8 mouse cellular contexts compared by ENCODE assay signal in the genomic region with DNA sequence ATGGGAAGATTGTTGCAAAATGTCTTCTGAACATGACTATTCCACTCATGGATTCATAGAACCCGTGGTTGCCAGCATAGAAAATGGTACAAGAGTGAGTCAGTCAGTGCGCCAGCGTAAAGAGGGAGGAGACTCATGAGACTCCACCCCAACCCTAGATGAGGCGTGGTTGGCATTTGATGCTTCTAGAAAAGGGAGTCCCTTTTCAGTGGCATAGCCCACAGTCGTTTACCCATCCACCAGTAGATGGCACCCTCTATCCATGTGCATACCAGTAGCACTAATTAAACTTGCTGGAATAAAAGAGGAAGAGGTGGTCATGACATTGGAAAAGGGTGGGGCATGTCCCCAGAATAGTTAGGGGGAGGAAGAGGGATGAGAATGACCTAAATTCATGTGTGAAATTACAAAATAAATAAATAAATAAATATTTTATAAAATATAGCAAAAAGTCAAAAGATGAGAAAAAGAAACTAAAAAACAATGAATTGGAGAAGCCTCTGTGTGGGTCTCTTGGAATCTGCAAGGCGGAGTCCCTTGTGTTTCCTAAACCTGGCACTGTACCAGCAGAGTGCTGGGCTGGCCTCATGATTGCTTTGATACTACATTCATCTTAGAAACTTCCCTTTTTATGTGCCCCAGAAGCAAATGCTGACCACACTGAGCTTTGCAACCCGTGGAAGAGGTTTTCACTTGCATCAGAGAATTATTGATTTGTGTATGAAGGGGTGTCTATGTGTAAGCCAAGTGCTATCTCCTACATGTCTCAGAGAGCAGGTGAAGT. TPM values are rescaled to one million over a fixed set of nuclear protein-coding genes. Genes with fewer than 3 reads are reported as not detected.
DNase-seq lines count a peak whose midpoint lies in the region; ATAC-seq and TF ChIP-seq lines count a peak whose summit lies in the region.

No protein-coding gene starts in this region.

- peaks cover 10% of the 10 kb centered on the region for H3K27me3 ChIP-seq in E14TG2a.4 (ENCODE audit: insufficient read depth, low read length)
- no peaks in the 10 kb centered on the region for H3K27me3 ChIP-seq in forebrain, embryonic 11.5 days (ENCODE audit: control insufficient read depth, insufficient read depth, low read length)
- H3K27me3 ChIP-seq in heart, embryonic 16.5 days (ENCODE audit: control insufficient read depth, insufficient read depth, low read length), result no peaks in the 10 kb centered on the region
- H3K27me3 ChIP-seq in liver, embryonic 15.5 days, result no peaks in the 10 kb centered on the region
- H3K27me3 ChIP-seq in neural tube, embryonic 11.5 days (ENCODE audit: control insufficient read depth, insufficient read depth, low read length), result no peaks in the 10 kb centered on the region

- H3K36me3 ChIP-seq in E14TG2a.4 (ENCODE audit: insufficient read depth, low read length), result no peaks in the 10 kb centered on the region
- no peaks in the 10 kb centered on the region for H3K36me3 ChIP-seq in forebrain, embryonic 11.5 days (ENCODE audit: control insufficient read depth, insufficient read depth, low read length)
- no peaks in the 10 kb centered on the region for H3K36me3 ChIP-seq in heart, embryonic 16.5 days (ENCODE audit: control insufficient read depth, insufficient read depth)
- no peaks in the 10 kb centered on the region for H3K36me3 ChIP-seq in liver, embryonic 15.5 days (replicated peaks)
- H3K36me3 ChIP-seq in neural tube, embryonic 11.5 days (ENCODE audit: control insufficient read depth, insufficient read depth, low read length), result no peaks in the 10 kb centered on the region

- no peak overlapping the region for H3K4me2 ChIP-seq in forebrain, embryonic 11.5 days (ENCODE audit: low read depth, low read length, severe bottlenecking)
- no peak overlapping the region for H3K4me2 ChIP-seq in heart, embryonic 16.5 days (ENCODE audit: low read depth, low read length)
- H3K4me2 ChIP-seq in liver, embryonic 15.5 days, result no peak overlapping the region; the same call in 1 of the 2 replicates
- H3K4me2 ChIP-seq in neural tube, embryonic 11.5 days (ENCODE audit: low read depth), result no peak overlapping the region

- H3K9me3 ChIP-seq in E14TG2a.4 (ENCODE audit: low read length), result no peaks in the 10 kb centered on the region
- no peaks in the 10 kb centered on the region for H3K9me3 ChIP-seq in forebrain, embryonic 11.5 days (ENCODE audit: control insufficient read depth, low read length)
- H3K9me3 ChIP-seq in heart, embryonic 16.5 days (replicated peaks; ENCODE audit: control insufficient read depth, low read length), result no peaks in the 10 kb centered on the region
- H3K9me3 ChIP-seq in liver, embryonic 15.5 days (replicated peaks), result no peaks in the 10 kb centered on the region
- H3K9me3 ChIP-seq in neural tube, embryonic 11.5 days (ENCODE audit: control insufficient read depth, low read length), result no peaks in the 10 kb centered on the region

- peaks cover 8% of the 10 kb centered on the region; the same call in 1 of the 2 replicates for H3K4me1 ChIP-seq in E14TG2a.4 (replicated peaks; ENCODE audit: low read depth, low read length)
- no peaks in the 10 kb centered on the region for H3K4me1 ChIP-seq in forebrain, embryonic 11.5 days (replicated peaks; ENCODE audit: control insufficient read depth, insufficient read depth, low read length)
- no peaks in the 10 kb centered on the region for H3K4me1 ChIP-seq in heart, embryonic 16.5 days (ENCODE audit: control insufficient read depth, insufficient read depth, low read length)
- H3K4me1 ChIP-seq in liver, embryonic 15.5 days (replicated peaks), result 0 out of 2 replicates have a peak, but pooled peaks cover 4% of the 10 kb centered on the region
- H3K4me1 ChIP-seq in neural tube, embryonic 11.5 days (ENCODE audit: control insufficient read depth, insufficient read depth, low read length), result no peaks in the 10 kb centered on the region

- no peak overlapping the region for H3K27ac ChIP-seq in forebrain, embryonic 11.5 days (ENCODE audit: low read depth, low read length)
- H3K27ac ChIP-seq in heart, embryonic 16.5 days (ENCODE audit: low read length), result no peak overlapping the region
- H3K27ac ChIP-seq in liver, embryonic 15.5 days (replicated peaks), result no peak overlapping the region
- no peak overlapping the region for H3K27ac ChIP-seq in neural tube, embryonic 11.5 days (ENCODE audit: low read depth, low read length)

- H3K4me3 ChIP-seq in E14TG2a.4 (replicated peaks; ENCODE audit: low read length), result no peak overlapping the region
- no peak overlapping the region for H3K4me3 ChIP-seq in forebrain, embryonic 11.5 days (ENCODE audit: low read depth, low read length)
- H3K4me3 ChIP-seq in heart, embryonic 16.5 days (ENCODE audit: low read length), result no peak overlapping the region
- no peak overlapping the region for H3K4me3 ChIP-seq in liver, embryonic 15.5 days (replicated peaks)
- no peak overlapping the region for H3K4me3 ChIP-seq in neural tube, embryonic 11.5 days (ENCODE audit: low read depth, low read length)

- no peak overlapping the region for H3K9ac ChIP-seq in forebrain, embryonic 11.5 days (ENCODE audit: low read length)
- no peak overlapping the region for H3K9ac ChIP-seq in heart, embryonic 16.5 days (ENCODE audit: low read length)
- H3K9ac ChIP-seq in liver, embryonic 15.5 days, result no peak overlapping the region
- no peak overlapping the region for H3K9ac ChIP-seq in neural tube, embryonic 11.5 days (ENCODE audit: low read length)

- WGBS in forebrain, embryonic 11.5 days, result 31% methylated on average over 7 of the region's 7 CpGs
- WGBS in heart, embryonic 16.5 days, result 26% methylated on average over 7 of the region's 7 CpGs
- 14% methylated on average over 7 of the region's 7 CpGs for WGBS in liver, embryonic 15.5 days (ENCODE audit: insufficient replicate concordance)
- WGBS in neural tube, embryonic 11.5 days, result 30% methylated on average over 7 of the region's 7 CpGs

- TF ChIP-seq CTCF in E14TG2a.4 (conservative IDR thresholded peaks at IDR 0.05; ENCODE audit: low read length), result peak; percentile 91

- ATAC-seq in forebrain, embryonic 11.5 days (replicated peaks; ENCODE audit: low FRiP score), result peak; percentile 86
- ATAC-seq in heart, embryonic 16.5 days (replicated peaks; ENCODE audit: extremely low read depth, insufficient read depth, low FRiP score), result peak; percentile 69
- ATAC-seq in liver, embryonic 15.5 days (ENCODE audit: insufficient read depth), result peak; percentile 85
- peak; percentile 63 for ATAC-seq in neural tube, embryonic 11.5 days (ENCODE audit: insufficient read depth, low FRiP score, low TSS enrichment)

- DNase-seq in c-Kit-positive CD71-negative TER-119-negative erythroid progenitor cells, embryonic 14.5 days (ENCODE audit: low read depth), result peak; percentile 91
- peak; percentile 80 for DNase-seq in forebrain, embryonic 11.5 days (ENCODE audit: low spot score)
- DNase-seq in kidney, postnatal 25 days, result peak; percentile 84 to 85
- peak; percentile 74 for DNase-seq in neural tube, embryonic 11.5 days (ENCODE audit: low spot score)
- peak; percentile 27 for DNase-seq in testis, postnatal 14 days (ENCODE audit: low spot score)

RNA-seq across cellular contexts. Expression of gene Btbd10, which starts 8.9 kb away (rescaled TPM):
- polyA plus RNA-seq in forebrain, embryonic 11.5 days (2014; fragmentation: Nextera tagmentation; extraction: Ambion mirVana), result 33.8 and 35.6 TPM in 2 replicates
- 22.5 and 24.3 TPM in 2 replicates for polyA plus RNA-seq in heart, embryonic 16.5 days (2015; fragmentation: Nextera tagmentation; extraction: Ambion mirVana)
- polyA plus RNA-seq in liver, embryonic 15.5 days (2015; fragmentation: Nextera tagmentation; extraction: Ambion mirVana), result 7.1 and 8.1 TPM in 2 replicates
- 41.9 and 44.3 TPM in 2 replicates for polyA plus RNA-seq in neural tube, embryonic 11.5 days (2014; fragmentation: Nextera tagmentation; extraction: Ambion mirVana)

RNA-seq across cellular contexts. Expression of gene Pth, which starts 10.3 kb away (rescaled TPM):
- polyA plus RNA-seq in forebrain, embryonic 11.5 days (2014; fragmentation: Nextera tagmentation; extraction: Ambion mirVana), result not detected in 2 replicates
- polyA plus RNA-seq in heart, embryonic 16.5 days (2015; fragmentation: Nextera tagmentation; extraction: Ambion mirVana), result 5.7 and 23.7 TPM in 2 replicates
- polyA plus RNA-seq in liver, embryonic 15.5 days (2015; fragmentation: Nextera tagmentation; extraction: Ambion mirVana), result not detected in 2 replicates
- polyA plus RNA-seq in neural tube, embryonic 11.5 days (2014; fragmentation: Nextera tagmentation; extraction: Ambion mirVana), result not detected in 2 replicates

Comparison
In these comparisons a context has a peak if more than half of its experiments do, and no peak if none do; other contexts are left out.
1. DNase-seq: peak in every context shown above with its lines; median percentile 91 in c-Kit-positive CD71-negative TER-119-negative erythroid progenitor cells, embryonic 14.5 days; 84 in kidney, postnatal 25 days; 80 in forebrain, embryonic 11.5 days; 74 in neural tube, embryonic 11.5 days; 27 in testis, postnatal 14 days.